Mouse (Mus musculus) testis, adult 2 months (tissue): ENCODE data around the gene Tef. TPM values are rescaled to one million over a fixed set of nuclear protein-coding genes. Genes with fewer than 3 reads are reported as not detected.

ENCODE experiments used
- H3K27ac ChIP-seq: fragments of 200-500 bp; 2 replicates; pipeline ENCODE4 v1.5.1; 2012; ENCODE audit warnings: low read depth, low read length; ENCODE audit not compliant: control insufficient read depth, insufficient read depth
- H3K27me3 ChIP-seq: fragments of 200-500 bp; 2 replicates; pipeline ENCODE4 v1.6.1; 2012; ENCODE audit warnings: mild to moderate bottlenecking, low read length, moderate library complexity; ENCODE audit not compliant: control insufficient read depth, insufficient read depth
- H3K36me3 ChIP-seq: fragments of 200-500 bp; 2 replicates; pipeline ENCODE4 v1.6.1; 2012; ENCODE audit warnings: mild to moderate bottlenecking, low read length; ENCODE audit not compliant: control insufficient read depth, insufficient read depth
- H3K4me1 ChIP-seq: fragments of 200-500 bp; 2 replicates; pipeline ENCODE4 v1.6.1; 2012; ENCODE audit warnings: low read length; ENCODE audit not compliant: control insufficient read depth, insufficient read depth
- H3K4me3 ChIP-seq: fragments of 200-500 bp; 2 replicates; pipeline ENCODE4 v1.5.1; 2012; ENCODE audit warnings: low read depth, mild to moderate bottlenecking, low read length, moderate library complexity, mixed read lengths; ENCODE audit not compliant: control insufficient read depth
- CTCF ChIP-seq: fragments of 200-500 bp; IDR thresholded peaks from 2 replicates; pipeline ENCODE4 v1.5.1; 2012; ENCODE audit warnings: low read depth, mild to moderate bottlenecking, inconsistent platforms, low read length, moderate library complexity; ENCODE audit not compliant: control insufficient read depth, insufficient read depth, insufficient replicate concordance
- POLR2A ChIP-seq: fragments of 200-500 bp; IDR thresholded peaks from 2 replicates; pipeline ENCODE4 v1.6.1; 2012; ENCODE audit warnings: low read depth, mild to moderate bottlenecking, inconsistent platforms, low read length, moderate library complexity; ENCODE audit not compliant: control insufficient read depth
- polyA plus RNA-seq: library from polyadenylated mRNA; depleted of rRNA; stranded (reverse); fragments of >200 nt; gene quantifications from 2 replicates; pipeline ENCODE4 v1.2.3, GENCODE M21; 2012

Gene Tef
- polyA plus RNA-seq, 1 experiment = 36.1 TPM

DNA sequence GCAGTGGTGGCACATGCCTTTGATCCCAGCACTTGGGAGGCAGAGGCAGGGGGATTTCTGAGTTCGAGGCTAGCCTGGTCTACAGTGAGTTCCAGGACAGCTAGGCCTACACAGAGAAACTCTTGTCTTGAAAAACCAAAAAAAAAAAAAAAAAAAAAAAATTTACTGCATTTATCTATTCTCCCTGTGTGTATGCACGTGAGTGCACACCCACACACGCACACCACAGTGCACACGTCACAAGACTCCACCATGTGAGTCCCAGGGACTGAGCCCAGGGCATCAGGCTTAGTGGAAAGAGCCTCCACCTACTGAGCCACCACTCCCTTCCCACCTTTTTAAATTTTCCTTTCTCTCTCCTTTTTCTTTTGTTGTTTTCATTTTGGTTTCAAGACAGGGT, 28.3 kb downstream of the Tef start:
- no peaks in the 10 kb centered on the region for H3K27me3 ChIP-seq
- H3K27ac ChIP-seq = no peak overlapping the region
- H3K4me3 ChIP-seq = no peak overlapping the region
- peaks cover 2% of the 10 kb centered on the region; the same call in 1 of the 2 replicates for H3K4me1 ChIP-seq
- TF ChIP-seq CTCF = no peak
- no peak for TF ChIP-seq POLR2A
- H3K36me3 ChIP-seq = no peaks in the 10 kb centered on the region

DNA sequence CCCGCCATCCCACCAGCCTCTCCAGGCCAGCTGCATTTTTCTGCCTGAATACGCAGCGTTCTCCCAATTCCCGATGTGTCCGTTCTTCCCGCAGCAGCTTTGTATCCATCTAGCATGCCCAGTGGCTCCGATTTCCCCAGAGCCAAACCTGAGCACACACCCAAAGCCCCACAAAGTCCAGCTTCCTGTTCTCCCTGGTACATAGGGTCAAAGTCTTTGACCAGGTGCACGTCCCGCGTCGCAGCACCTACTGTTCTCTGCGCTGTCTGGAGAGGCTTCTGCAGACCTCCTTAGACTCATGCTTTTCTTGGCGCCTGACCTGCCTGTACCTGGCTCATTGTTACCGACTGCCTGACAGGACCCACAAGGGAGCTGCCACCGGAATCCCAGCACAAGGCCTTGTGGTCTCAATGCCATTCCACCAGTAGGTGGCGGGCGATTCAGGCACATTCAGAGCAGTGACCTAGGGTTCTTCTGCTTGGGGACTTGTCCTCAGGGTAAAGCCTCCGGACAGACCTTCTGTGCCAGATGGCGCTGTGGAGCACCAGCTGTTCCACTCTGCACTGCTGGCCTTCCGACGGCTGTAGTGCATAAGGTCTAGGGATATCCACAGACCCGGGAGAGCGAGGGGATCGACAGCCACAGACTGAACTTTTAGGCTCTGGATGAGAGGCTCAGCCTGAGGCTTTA, 29.1 kb downstream of the Tef start:
- TF ChIP-seq POLR2A = no peak
- TF ChIP-seq CTCF = peak; percentile 80; the same call in 1 of the 2 replicates
- Histone ChIP-seq H3K4me1 (peaks cover 6% of the 10 kb centered on the region), H3K4me3 (no peak overlapping the region), H3K27ac (no peak overlapping the region; the same call in 1 of the 2 replicates), H3K27me3 (no peaks in the 10 kb centered on the region), H3K36me3 (no peaks in the 10 kb centered on the region)

DNA sequence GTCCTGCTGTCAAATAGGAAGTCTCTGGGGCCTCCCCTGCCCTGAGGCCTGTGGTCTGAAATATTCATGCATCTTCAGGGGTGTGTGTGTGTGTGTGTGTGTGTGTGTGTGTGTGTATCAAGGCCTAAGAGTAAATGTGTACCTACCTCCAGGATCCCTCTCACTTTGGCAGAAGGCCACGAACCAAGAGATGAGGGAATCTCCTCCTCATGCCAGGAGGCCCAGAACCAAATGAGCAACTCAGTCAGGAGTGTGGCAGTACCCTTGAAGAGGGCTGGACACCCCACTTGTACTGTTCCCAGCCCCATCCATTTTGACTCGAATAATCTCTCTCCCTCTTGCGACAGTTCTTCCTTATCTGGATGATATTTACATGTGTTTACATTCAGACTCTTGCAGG, 30.0 kb downstream of the Tef start:
- H3K27me3 ChIP-seq = no peaks in the 10 kb centered on the region
- no peak overlapping the region for H3K4me3 ChIP-seq
- peaks cover 10% of the 10 kb centered on the region for H3K4me1 ChIP-seq
- no peaks in the 10 kb centered on the region for H3K36me3 ChIP-seq
- no peak overlapping the region for H3K27ac ChIP-seq
- TF ChIP-seq CTCF = no peak

DNA sequence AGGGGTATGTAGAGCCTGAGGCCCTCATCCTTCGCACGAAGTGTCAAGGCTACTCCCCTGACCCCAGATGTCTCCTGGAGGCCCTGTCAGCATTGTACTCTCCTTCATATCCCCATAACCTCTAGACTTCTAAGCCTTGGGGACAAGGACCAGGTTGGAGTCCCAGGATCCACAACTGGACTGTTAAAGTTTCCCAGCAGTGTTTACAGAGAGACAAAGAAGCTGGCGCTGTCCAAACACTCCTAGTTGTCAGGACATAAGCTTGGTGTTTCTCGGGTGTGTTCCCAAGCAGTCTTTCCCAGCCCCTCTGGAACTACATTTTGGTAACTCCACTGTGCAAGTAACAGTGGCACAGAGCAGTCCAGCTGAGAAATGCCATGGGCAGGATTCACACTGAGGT, 31.3 kb downstream of the Tef start:
- Histone ChIP-seq H3K4me3 (no peak overlapping the region), H3K27me3 (no peaks in the 10 kb centered on the region), H3K27ac (no peak overlapping the region), H3K4me1 (peaks cover 10% of the 10 kb centered on the region), H3K36me3 (no peaks in the 10 kb centered on the region)
- TF ChIP-seq CTCF = no peak
- no peak for TF ChIP-seq POLR2A

DNA sequence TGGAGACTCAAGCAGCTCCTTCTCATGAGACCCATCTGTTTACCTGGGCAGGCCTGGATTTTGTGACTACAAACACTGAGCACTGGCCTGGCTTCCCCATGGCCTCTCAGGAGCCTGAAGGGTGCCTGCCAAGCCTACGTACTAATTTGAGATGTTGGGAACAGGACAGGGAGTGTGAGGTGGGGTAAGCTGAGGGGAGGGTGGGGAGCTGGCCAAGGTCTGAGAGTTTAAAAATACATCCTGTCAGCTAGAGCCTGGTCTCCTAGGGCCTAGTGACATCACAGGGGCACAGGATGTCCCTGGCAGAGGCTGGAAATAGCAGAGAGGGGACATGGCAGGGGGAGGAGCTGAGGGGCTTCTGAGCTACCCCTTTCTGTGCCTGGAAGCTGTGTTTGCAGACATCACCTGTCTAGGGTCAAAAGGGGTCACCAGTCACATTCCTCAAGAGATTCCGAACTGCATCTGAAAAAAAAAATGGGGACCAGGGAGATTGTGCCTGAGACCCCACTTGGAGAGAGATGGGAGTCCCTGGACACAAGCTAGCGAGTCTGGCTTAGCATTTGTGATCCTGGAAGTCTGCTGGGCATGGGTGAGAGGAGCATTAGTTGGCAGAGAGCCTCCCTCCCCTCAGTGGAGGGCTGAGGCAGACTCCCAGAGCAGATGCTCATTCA, 32.1 kb downstream of the Tef start:
- no peak for TF ChIP-seq POLR2A
- TF ChIP-seq CTCF = no peak
- H3K27me3 ChIP-seq = no peaks in the 10 kb centered on the region
- H3K4me1 ChIP-seq = peaks cover 10% of the 10 kb centered on the region
- H3K27ac ChIP-seq = no peak overlapping the region
- H3K4me3 ChIP-seq = no peak overlapping the region
- no peaks in the 10 kb centered on the region for H3K36me3 ChIP-seq

DNA sequence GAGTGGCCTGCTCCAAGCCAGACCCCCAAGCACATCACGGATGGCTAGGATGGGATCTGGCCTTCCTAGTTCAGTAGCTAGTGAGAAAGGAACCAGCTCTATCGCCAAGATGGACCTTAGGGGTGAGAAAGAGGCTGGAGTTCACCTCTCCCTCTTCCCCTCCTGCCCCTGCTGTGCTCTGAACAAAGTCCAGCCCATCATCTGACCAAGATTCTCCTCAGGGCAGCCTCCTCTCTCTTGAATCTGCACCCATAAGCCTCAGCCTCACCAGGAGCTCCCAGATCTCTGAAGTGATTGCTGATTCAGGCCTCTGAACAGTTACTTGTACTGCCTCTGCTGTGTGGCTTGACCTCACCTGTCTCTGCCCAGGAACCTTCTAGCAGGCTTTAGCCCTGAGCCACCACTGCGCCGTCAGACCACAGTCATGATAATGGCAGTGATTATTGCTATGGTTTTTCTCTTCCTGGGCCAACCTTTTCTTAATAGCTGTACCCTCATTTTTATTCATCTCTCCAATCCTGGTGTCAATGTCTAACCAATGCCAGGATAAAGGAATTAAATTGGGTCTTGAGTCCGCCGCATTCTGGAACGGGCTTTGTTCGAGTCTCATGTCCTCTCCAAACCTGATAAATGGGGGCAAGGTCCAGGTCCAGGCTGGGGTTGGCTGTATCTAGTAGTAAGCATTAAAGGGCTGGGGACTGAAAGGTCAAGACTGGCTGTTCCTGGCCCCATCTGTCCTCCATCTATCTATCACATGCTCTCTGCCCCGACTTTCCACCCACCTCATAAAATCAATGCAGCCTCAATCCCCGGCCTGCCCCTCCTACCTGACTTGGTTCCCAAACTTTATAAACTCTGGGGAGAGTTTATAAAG, 33.0 kb downstream of the Tef start:
- 0 out of 2 replicates have a peak overlapping the region, but pooled peaks have one; percentile 18 for H3K27ac ChIP-seq
- H3K4me1 ChIP-seq = peaks cover 10% of the 10 kb centered on the region
- H3K4me3 ChIP-seq = no peak overlapping the region

DNA sequence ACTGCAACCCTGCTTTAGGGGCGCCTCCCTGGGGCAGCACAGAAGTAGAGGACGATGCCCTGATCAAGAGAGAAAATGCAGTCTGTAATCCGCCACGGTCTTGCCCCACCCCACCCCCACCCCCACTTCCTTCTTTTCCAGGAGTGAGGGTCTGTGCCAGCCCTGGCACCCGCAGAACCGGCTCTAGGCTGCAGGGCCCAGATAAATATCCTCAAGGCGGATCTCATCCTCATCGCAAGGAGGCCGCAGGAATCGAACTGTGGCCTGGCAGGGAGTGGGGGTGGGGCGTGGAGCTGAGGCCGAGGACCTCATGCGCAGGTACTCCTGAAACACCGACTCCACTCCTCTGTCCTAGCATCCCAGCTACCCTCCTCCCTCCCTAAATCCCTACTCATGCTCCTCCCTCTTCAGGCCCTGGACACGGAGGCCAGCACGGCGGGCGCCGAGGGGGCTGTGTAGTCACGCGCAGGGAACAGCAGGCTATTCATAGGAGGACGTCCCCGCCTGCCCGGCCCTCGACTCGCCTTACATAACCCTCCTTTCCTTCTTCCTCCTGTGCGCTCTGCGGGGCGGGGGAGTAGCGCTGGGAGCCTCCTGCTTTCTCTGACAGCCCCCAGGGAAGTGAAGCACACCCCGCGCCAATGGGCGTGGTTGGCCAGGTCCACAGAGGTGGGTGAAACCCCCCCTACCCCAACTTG, 34.1 kb downstream of the Tef start:
- Histone ChIP-seq H3K4me1 (peaks cover 10% of the 10 kb centered on the region), H3K27me3 (no peaks in the 10 kb centered on the region), H3K4me3 (peak overlapping the region; percentile 22), H3K27ac (peak overlapping the region; percentile 18; the same call in 1 of the 2 replicates), H3K36me3 (no peaks in the 10 kb centered on the region)
- no peak for TF ChIP-seq CTCF
- TF ChIP-seq POLR2A = no peak; the same call in 1 of the 2 replicates

More for the DNA sequence above, 33.0 kb downstream of the Tef start:
- TF ChIP-seq CTCF (no peak), POLR2A (no peak)
- H3K27me3 ChIP-seq = no peaks in the 10 kb centered on the region
- H3K36me3 ChIP-seq = no peaks in the 10 kb centered on the region
